Mouse (Mus musculus): ENCODE measurements around the gene Hist1h2ac.

DNA sequence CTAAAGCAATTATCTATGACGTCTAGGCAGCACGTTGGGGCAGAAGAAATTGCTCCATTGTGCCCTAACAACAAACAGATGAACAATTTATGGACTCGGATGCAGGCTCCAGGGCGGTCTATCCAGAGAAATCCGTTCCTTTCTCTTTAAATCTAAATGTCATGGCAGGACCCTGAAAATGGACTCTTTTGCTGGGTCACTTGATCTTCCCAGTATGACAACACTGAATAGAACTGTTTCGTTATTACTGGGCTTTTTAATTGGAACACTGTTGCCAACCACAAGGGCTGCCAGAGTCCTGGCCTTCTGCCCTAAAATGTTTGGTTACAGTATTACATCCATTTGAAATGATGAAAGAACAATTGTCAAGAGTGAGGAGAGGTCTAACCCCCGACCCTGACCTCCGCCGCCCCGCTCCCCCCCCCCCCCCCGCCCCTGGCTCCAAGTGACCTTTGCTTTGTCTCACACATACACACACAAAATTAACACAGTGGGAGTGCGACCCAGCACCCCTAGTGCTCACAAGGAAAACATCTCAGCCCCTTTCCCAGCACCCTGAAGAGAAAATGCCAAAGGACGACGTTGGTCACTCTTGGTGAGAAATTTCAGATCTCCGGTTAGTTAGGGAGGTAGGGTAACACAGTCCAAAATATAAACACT is 26.1 kb upstream of the Hist1h2ac start:
- TF ChIP-seq CTCF (IDR thresholded peaks at IDR 0.05) (no peak), POLR2A (IDR thresholded peaks at IDR 0.05; ENCODE audit: insufficient read depth, low read depth, low read length) (no peak), EP300 (IDR thresholded peaks at IDR 0.05; ENCODE audit: insufficient read depth, low read depth, low read length) (no peak)

Data from heart, adult 2 months (tissue).